Mouse (Mus musculus) neural tube, embryonic 14.5 days (tissue): Measurements from ENCODE around the gene Gm19935. TPM values are rescaled to one million over a fixed set of nuclear protein-coding genes. Genes with fewer than 3 reads are reported as not detected.
A peak's percentile ranks its signal among the peaks of the same experiment; 100 is the strongest.

Experiments
- ATAC-seq: fragments of 200-750 bp; cut with Nextera tagmentation; 2 replicates; pipeline ENCODE4 v1.8.0; 2017; ENCODE audit warnings: low read depth, mild to moderate bottlenecking, moderate TSS enrichment, moderate library complexity
- H3K27ac ChIP-seq: fragments of 300-500 bp; sonication (generic); 2 replicates; pipeline ENCODE4 v1.5.1; 2014; ENCODE audit warnings: low read depth, mild to moderate bottlenecking, control low read depth, low read length, moderate library complexity, mixed read lengths
- H3K27me3 ChIP-seq: fragments of 300-500 bp; sonication (generic); 2 replicates; pipeline ENCODE4 v1.6.1; 2014; ENCODE audit warnings: low read length; ENCODE audit not compliant: control insufficient read depth, insufficient read depth
- H3K36me3 ChIP-seq: fragments of 300-500 bp; sonication (generic); 2 replicates; pipeline ENCODE4 v1.6.1; 2014; ENCODE audit warnings: low read length, mixed read lengths; ENCODE audit not compliant: control insufficient read depth, insufficient read depth
- H3K4me1 ChIP-seq: fragments of 300-500 bp; sonication (generic); 2 replicates; pipeline ENCODE4 v1.6.1; 2014; ENCODE audit warnings: low read length; ENCODE audit not compliant: control insufficient read depth, insufficient read depth
- H3K4me2 ChIP-seq: fragments of 300-500 bp; sonication (generic); 2 replicates; pipeline ENCODE4 v1.6.1; 2014; ENCODE audit warnings: mild to moderate bottlenecking, low read depth, low read length, control low read depth
- H3K4me3 ChIP-seq: fragments of 300-500 bp; sonication (generic); 2 replicates; pipeline ENCODE4 v1.5.1; 2014; ENCODE audit warnings: low read depth, low read length, control low read depth, mixed read lengths
- H3K9ac ChIP-seq: fragments of 300-500 bp; sonication (generic); replicated peaks from 2 replicates; pipeline ENCODE4 v1.6.1; 2014; ENCODE audit warnings: low read depth, mild to moderate bottlenecking, control low read depth, low read length, mixed read lengths
- H3K9me3 ChIP-seq: fragments of 300-500 bp; sonication (generic); 2 replicates; pipeline ENCODE4 v1.6.1; 2016; ENCODE audit warnings: low read length; ENCODE audit not compliant: control insufficient read depth
- WGBS: fragments of 180-500 bp; shearing (Covaris S2); extraction: QIAGEN DNeasy Blood & Tissue Kit; methylation state at CpG from one replicate; pipeline ENCODE4 v1.1.7; 2014; 5-methylcytosine and 5-hydroxymethylcytosine counted together
- polyA plus RNA-seq: library from polyadenylated mRNA; unstranded; fragments of >200 nt; fragmentation: Nextera tagmentation; extraction: Ambion mirVana; gene quantifications from 2 replicates; pipeline ENCODE4 v1.2.1, GENCODE M21; 2014

The Gm19935 gene
- polyA plus RNA-seq, 1 experiment from 2014 or later: 2.2 TPM

DNA sequence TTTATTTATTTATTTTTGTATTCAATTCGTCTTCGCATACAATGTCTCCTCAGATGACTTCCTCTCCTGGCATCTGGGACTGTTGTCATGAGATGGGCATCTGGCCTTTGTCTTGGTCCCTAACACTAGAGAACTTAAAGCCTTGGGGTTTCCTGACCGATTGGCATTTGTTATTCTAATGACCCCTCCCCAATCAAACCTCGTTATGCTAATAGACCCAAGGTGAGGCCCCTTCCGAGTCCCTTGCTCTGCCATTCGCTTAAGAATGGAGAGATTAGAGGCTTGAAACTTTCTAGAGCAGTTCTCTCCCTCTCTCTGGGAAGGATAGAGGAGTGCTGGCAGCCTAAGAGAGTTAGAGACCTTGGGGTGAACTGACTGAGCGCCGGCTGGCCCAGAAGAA, 34.4 kb upstream of the Gm19935 start:
- WGBS: 44% methylated on average over 8 of the region's 8 CpGs
- H3K36me3 ChIP-seq: no peaks in the 10 kb centered on the region
- no peak for ATAC-seq
- no peaks in the 10 kb centered on the region for H3K27me3 ChIP-seq
- peaks cover 12% of the 10 kb centered on the region; the same call in 1 of the 2 replicates for H3K4me1 ChIP-seq
- H3K9ac ChIP-seq: no peak overlapping the region
- H3K9me3 ChIP-seq: no peaks in the 10 kb centered on the region
- H3K4me2 ChIP-seq: no peak overlapping the region
- no peak overlapping the region for H3K4me3 ChIP-seq
- no peak overlapping the region for H3K27ac ChIP-seq

DNA sequence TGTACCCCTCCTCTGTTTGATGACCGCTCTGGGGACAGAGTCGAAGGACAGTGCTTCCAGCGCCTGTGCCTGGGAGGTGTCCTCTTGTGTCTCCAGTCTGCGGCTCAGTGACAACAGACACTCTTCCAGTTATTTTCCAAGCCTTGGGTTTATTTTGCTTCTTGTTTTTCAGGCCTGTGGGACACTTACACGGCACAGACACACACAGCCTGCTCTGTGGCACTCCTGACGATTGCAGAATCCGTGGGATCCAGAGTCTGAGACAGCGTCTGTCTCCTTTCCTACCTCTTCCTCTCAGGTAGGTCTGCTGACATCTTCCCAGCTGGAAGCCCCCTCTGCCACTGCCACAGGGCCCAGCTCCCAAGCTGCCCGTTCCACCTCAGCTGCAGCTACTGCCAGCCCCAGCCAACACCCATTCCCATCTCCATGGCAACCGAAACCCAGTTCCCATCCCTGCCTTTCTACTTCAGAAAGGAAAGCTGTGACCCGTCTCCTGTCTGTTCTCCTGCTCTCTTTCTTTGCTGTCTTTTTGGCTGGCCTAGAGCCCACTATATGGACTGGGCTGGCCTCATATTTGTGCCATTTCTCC, 32.4 kb upstream of the Gm19935 start:
- Histone ChIP-seq H3K27me3 (no peaks in the 10 kb centered on the region), H3K9me3 (no peaks in the 10 kb centered on the region), H3K27ac (peak overlapping the region; percentile 63), H3K9ac (no peak overlapping the region), H3K36me3 (no peaks in the 10 kb centered on the region), H3K4me1 (peaks cover 10% of the 10 kb centered on the region; the same call in 1 of the 2 replicates), H3K4me3 (no peak overlapping the region), H3K4me2 (no peak overlapping the region)
- peak; percentile 48; the same call in 1 of the 2 replicates for ATAC-seq
- WGBS: 43% methylated on average over 11 of the region's 11 CpGs

DNA sequence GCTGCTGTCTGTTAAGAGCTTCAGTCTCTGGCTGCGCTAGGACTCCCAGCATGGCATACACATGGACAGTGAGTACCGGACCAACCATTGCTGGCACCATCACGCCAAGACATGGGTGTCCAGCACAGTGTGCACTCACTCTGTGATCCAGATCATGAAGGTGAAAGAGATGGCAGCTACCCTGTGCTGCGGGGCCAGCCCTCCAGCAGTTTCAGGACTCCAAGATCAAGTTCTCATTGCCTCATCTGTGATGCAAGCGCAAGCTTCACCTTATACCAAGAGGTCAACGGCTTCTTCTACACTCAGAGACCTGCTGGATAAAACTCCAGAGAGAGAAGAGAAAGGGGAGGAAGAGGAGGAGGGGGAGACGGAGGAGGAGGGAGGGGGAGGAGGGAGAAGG, 30.8 kb upstream of the Gm19935 start:
- Histone ChIP-seq H3K36me3 (no peaks in the 10 kb centered on the region), H3K4me1 (0 out of 2 replicates have a peak, but pooled peaks cover 4% of the 10 kb centered on the region), H3K27me3 (no peaks in the 10 kb centered on the region), H3K9ac (no peak overlapping the region), H3K9me3 (no peaks in the 10 kb centered on the region), H3K4me2 (no peak overlapping the region), H3K27ac (no peak overlapping the region), H3K4me3 (no peak overlapping the region)
- ATAC-seq: no peak
- WGBS: 91% methylated on average over 7 of the region's 7 CpGs

DNA sequence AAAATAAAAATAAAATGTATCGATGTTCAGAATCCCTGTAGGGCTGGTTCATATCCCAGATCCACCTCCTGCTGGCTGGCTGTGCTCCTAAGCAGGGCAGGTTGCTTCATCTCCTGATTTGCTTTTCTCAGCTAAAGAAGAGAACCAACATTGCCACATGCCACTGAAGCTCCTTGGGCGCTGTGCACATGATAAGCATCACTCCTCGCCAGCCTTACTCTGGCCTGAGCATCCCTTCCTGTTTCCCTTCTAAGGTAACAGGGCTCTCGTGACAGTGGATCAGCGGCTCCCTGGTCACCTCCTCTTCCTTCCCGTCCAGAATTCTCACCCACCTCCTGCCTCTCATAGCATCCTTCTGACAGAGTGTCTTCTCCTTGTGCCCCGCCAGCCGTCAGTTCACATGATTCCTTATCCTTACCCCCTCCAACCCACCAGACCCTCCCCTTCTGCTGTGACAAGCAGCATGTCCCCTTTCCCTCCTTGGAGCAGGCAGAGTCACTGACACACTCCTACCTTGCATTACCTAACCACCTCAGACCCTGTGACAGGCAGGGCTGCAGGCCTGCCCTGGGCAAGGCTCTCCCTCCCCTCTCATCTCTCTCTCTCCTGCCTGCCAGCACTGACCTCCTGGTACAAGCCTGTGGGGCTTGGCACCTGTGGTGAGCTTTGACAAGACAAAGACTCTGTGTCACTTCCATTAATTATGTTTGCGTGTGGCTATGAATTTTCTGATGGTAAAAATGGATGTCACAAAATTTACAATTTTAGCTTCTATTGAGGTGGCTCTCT, 27.2 kb upstream of the Gm19935 start:
- H3K4me1 ChIP-seq: no peaks in the 10 kb centered on the region
- H3K36me3 ChIP-seq: no peaks in the 10 kb centered on the region
- H3K27me3 ChIP-seq: no peaks in the 10 kb centered on the region
- no peak overlapping the region for H3K27ac ChIP-seq
- H3K9ac ChIP-seq: no peak overlapping the region
- H3K9me3 ChIP-seq: no peaks in the 10 kb centered on the region
- H3K4me3 ChIP-seq: no peak overlapping the region
- H3K4me2 ChIP-seq: no peak overlapping the region
- WGBS: 81% methylated on average over 9 of the region's 9 CpGs
- no peak for ATAC-seq

DNA sequence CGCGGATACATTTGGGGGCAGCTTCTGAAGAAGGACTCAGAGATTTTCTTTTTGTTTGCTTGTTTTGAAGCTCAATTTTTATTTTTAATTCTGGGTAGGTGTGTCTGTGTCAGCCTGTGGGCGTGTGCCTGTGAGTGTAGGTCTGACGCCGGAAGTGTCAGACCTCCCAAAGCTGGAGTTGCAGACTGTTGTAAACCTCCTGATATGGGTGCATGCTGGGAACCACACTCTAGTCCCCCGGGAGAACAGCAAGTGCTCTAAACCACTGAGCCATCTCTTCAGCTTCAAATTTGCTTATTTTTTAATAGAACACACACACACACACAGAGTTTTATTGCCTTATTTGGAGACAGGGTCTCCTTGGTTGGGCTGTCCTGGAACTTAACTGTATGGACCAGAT, 25.9 kb upstream of the Gm19935 start:
- Histone ChIP-seq H3K36me3 (no peaks in the 10 kb centered on the region), H3K4me1 (no peaks in the 10 kb centered on the region), H3K4me2 (no peak overlapping the region), H3K9me3 (no peaks in the 10 kb centered on the region), H3K4me3 (no peak overlapping the region), H3K27me3 (no peaks in the 10 kb centered on the region), H3K9ac (no peak overlapping the region), H3K27ac (no peak overlapping the region)
- WGBS: 82% methylated on average over 6 of the region's 6 CpGs
- ATAC-seq: no peak

DNA sequence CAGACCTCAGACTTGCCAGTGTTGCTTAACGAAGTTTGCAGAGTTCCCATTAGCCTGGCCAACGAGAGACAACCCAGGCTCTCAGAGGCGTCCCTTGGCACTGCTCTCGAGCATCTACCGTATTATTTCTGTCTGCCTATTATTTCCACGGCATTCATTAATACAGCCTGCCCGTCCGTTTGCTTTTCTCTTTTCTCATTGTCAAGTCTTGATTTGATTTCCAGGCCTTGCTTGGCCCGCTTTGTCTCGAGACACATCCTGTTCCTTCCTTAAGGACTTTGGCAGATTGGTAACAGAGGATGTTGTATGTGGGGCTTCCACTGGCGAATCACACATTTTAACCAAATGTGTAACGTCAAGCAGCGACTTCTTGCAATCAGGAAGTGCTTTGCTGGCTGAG, 24.1 kb upstream of the Gm19935 start:
- H3K9me3 ChIP-seq: no peaks in the 10 kb centered on the region
- no peak overlapping the region for H3K4me3 ChIP-seq
- no peak overlapping the region for H3K27ac ChIP-seq
- H3K4me1 ChIP-seq: no peaks in the 10 kb centered on the region
- H3K9ac ChIP-seq: no peak overlapping the region
- WGBS: 64% methylated on average over 13 of the region's 13 CpGs
- H3K36me3 ChIP-seq: no peaks in the 10 kb centered on the region
- no peaks in the 10 kb centered on the region for H3K27me3 ChIP-seq
- no peak overlapping the region for H3K4me2 ChIP-seq
- no peak for ATAC-seq

DNA sequence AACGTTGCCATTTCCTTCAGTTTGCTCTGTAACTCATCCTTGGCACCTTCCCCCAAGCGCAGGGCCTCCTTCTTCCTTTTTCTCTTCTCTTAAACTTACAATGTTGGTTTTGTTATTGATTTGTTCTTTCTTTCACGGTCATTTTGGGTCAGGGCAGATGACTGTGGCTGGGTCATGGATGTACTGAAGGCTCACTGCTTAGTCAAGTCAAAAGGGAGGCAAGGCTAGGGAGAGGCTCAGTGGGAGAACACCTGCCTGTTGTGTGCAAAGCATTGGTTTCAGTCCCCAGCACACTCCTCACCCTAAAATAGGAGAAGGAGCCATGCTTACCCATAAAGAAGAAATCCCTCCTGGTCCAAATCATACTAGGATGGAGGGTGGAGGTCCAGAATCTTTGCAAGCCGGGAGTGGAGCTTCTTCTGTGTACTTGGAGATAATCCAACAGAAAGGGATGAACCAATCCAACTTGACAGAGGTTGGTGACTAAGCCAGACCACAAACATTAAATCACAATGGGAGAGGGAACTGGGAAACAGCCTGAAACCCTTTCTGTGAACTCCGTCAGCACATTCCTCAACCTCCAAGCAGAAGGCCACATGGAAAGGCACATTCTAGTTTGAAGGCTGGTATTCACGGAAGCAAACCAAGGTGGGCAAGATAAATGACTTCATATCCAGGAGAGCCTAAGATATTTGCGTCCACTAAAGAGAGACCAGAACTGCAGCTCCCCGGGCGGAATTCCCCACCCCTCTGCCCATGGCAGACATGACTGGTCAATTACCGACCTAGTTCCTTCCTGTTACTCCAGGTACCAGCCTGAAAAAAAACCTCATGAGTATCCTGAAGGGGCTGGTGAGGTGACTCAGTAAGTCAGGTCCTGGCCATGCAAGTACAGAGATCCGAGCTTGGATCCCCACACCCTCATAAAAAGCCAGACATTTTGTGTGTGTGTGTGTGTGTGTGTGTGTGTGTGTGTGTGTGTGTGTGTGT, 22.8 kb upstream of the Gm19935 start:
- 73% methylated on average over 11 of the region's 11 CpGs for WGBS
- no peaks in the 10 kb centered on the region for H3K27me3 ChIP-seq

DNA sequence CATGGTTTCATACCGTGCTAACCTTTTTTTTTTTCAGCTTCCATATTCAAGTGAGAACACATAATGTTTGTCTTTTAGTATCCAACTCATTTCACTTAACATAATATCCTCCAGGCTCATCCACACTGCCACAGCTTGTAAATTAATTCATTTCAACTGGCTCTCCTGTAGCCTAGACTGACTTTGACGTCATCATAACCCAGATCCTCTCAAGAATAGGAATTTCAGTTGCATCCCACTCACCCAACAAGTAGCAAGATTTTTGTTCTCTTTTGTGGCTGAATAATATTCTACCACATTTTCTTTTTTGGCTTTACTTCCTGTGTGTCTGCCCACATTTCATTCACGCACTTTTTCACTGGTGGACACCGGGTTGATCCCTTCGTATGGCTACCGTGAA, 20.2 kb upstream of the Gm19935 start:
- H3K9ac ChIP-seq: no peak overlapping the region
- no peak overlapping the region for H3K4me2 ChIP-seq
- H3K27ac ChIP-seq: no peak overlapping the region
- 0 out of 2 replicates have a peak, but pooled peaks cover 2% of the 10 kb centered on the region for H3K4me1 ChIP-seq
- H3K36me3 ChIP-seq: no peaks in the 10 kb centered on the region
- H3K27me3 ChIP-seq: no peaks in the 10 kb centered on the region
- ATAC-seq: no peak
- H3K9me3 ChIP-seq: no peaks in the 10 kb centered on the region
- WGBS: 93% methylated on average over 6 of the region's 6 CpGs
- H3K4me3 ChIP-seq: no peak overlapping the region

More for the DNA sequence above, 22.8 kb upstream of the Gm19935 start:
- Histone ChIP-seq H3K4me2 (no peak overlapping the region), H3K27ac (no peak overlapping the region), H3K4me3 (no peak overlapping the region), H3K9ac (no peak overlapping the region), H3K4me1 (no peaks in the 10 kb centered on the region), H3K9me3 (no peaks in the 10 kb centered on the region), H3K36me3 (no peaks in the 10 kb centered on the region)
- no peak for ATAC-seq
